Mouse (Mus musculus): ENCODE results near the gene Coq10a. TPM values are rescaled to one million over a fixed set of nuclear protein-coding genes. Genes with fewer than 3 reads are reported as not detected.

The Coq10a gene
- total RNA-seq, 1 experiment from 2014 or later = 103 TPM

Small RNAs within 50 kb of the gene (microRNA-seq; reads per million reads assigned to microRNA genes)
- gene Gm25361 (0 reads per million in 2 experiments), gene Gm26308 (0 reads per million in 2 experiments), gene Mir6914 (0 to 0.38 reads per million in 2 experiments), gene Mir6915 (0 to 1.9 reads per million in 2 experiments)

Other genes with a start within 250 kb of the Coq10a start
- 73.9 and 78.9 TPM in 2 replicates for gene Rbms2, start 188.7 kb downstream of the Coq10a start, total RNA-seq (2021)
- 2.9 and 31.3 TPM in 2 replicates for gene Gls2, start 174.5 kb downstream of the Coq10a start, total RNA-seq (2021)
- 18.9 and 21.5 TPM in 2 replicates for gene Spryd4, start 157.2 kb downstream of the Coq10a start, total RNA-seq (2021)
- gene Mip, start 143.2 kb downstream of the Coq10a start, total RNA-seq (2021) = not detected in 2 replicates
- gene Timeless, start 136.9 kb downstream of the Coq10a start, total RNA-seq (2021) = 16.5 and 19.3 TPM in 2 replicates
- 2.0 and 46.2 TPM in 2 replicates for gene Apon, start 114.9 kb downstream of the Coq10a start, total RNA-seq (2021)
- 10.4 and 138 TPM in 2 replicates for gene Apof, start 100.3 kb downstream of the Coq10a start, total RNA-seq (2021)
- 22.0 and 25.3 TPM in 2 replicates for gene Stat2, start 98.4 kb downstream of the Coq10a start, total RNA-seq (2021)
- gene Il23a, start 70.2 kb downstream of the Coq10a start, total RNA-seq (2021) = 0.26 TPM in 1 of 2 replicates, not detected in the other
- gene Pan2, start 65.7 kb downstream of the Coq10a start, total RNA-seq (2021) = 22.2 and 27.0 TPM in 2 replicates
- gene Cnpy2, start 46.5 kb downstream of the Coq10a start, total RNA-seq (2021) = 150 and 152 TPM in 2 replicates
- 918 and 1,019 TPM in 2 replicates for gene Cs, start 31.3 kb downstream of the Coq10a start, total RNA-seq (2021)
- gene Ankrd52, start 8.1 kb upstream of the Coq10a start, total RNA-seq (2021) = 66.7 and 66.9 TPM in 2 replicates
- gene Slc39a5, start 32.2 kb upstream of the Coq10a start, total RNA-seq (2021) = 0.78 TPM in 1 of 2 replicates, not detected in the other
- gene Nabp2, start 42.5 kb upstream of the Coq10a start, total RNA-seq (2021) = 59.8 and 65.2 TPM in 2 replicates
- 38.4 and 40.2 TPM in 2 replicates for gene Rnf41, start 42.7 kb upstream of the Coq10a start, total RNA-seq (2021)
- 107 and 108 TPM in 2 replicates for gene Smarcc2, start 90.3 kb upstream of the Coq10a start, total RNA-seq (2021)
- gene Myl6, start 125.1 kb upstream of the Coq10a start, total RNA-seq (2021) = 800 and 862 TPM in 2 replicates
- gene Myl6b, start 129.7 kb upstream of the Coq10a start, total RNA-seq (2021) = 4.7 and 5.0 TPM in 2 replicates
- gene Esyt1, start 156.9 kb upstream of the Coq10a start, total RNA-seq (2021) = 28.5 and 36.9 TPM in 2 replicates
- gene Zc3h10, start 178.8 kb upstream of the Coq10a start, total RNA-seq (2021) = 12.6 and 13.5 TPM in 2 replicates
- gene Rpl41, start 180.3 kb upstream of the Coq10a start, total RNA-seq (2021) = 2,356 and 2,777 TPM in 2 replicates
- gene Pa2g4, start 197.0 kb upstream of the Coq10a start, total RNA-seq (2021) = 93.5 and 107 TPM in 2 replicates
- gene Erbb3, start 220.7 kb upstream of the Coq10a start, total RNA-seq (2021) = 4.4 and 9.1 TPM in 2 replicates

Data from adrenal gland, postnatal 14 days (tissue).